Mouse (Mus musculus): ENCODE data around the gene Rnf150. TPM values are rescaled to one million over a fixed set of nuclear protein-coding genes. Genes with fewer than 3 reads are reported as not detected.

Gene Rnf150
- total RNA-seq, 2 experiments from 2014 or later: 27.5 to 28.9 TPM

DNA sequence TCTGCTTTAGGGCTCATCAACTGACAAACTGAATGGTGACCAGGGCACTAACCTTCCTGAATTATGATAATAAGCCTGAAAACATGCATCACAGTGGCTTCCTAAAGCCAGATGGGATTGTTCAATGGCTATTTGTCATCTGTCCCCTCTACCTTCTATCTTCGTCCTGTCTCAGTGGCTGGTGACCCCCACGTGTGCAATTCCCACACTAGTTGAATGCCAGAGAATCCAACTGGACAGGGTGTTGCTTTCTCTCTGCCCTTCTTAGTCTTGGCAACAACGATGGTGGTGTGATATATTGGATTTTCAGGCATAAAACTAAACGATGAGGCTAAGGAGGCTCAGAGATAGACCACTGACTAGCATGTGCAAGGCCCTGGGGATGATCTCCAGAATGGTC is 57.0 kb downstream of the Rnf150 start:
- DNase-seq (ENCODE audit: extremely low spot score in 1 of 2, low spot score in 2 of 2): no peak
- intact Hi-C loops (cut with DNase I): no loop called here

DNA sequence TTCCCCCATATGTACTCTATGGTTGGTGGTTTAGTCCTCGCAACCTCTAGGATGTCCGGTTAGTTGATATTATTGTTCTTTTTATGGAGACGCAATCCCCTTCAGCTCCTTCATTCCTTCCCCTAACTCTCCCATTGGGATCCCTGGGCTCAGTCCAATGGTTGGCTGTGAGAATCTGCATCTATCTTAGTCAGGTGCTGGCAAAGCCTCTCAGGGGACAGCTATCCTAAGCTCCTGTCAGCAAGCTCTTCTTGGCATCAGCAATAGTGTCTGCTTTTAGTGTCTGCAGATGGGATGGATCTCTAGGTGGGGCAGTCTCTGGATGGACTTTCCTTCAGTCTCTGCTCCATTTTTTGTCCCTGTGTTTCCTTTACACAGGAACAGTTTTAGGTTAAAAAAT is 62.1 kb downstream of the Rnf150 start:
- no peak for DNase-seq (ENCODE audit: extremely low spot score in 1 of 2, low spot score in 2 of 2)
- intact Hi-C loops (cut with DNase I): no loop called here

DNA sequence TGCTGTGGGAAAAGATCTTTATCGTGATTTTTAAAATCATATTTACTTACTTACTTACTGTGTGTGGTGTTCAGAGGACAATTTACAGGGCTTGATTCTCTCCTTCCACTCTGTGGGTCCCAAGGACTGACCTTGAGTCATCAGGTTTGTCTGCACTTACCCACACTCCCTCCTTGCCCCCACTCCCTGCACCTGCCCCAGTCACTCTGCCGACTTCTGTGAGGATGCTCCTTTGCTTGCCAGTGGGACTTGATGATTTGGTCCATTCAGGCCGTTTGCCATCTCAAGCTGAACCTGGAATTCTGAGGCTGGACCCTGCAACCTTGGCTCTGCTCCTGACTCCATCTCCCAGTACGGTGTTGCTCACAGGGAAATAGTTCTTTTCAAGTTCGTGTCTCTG is 63.4 kb downstream of the Rnf150 start:
- intact Hi-C loops (cut with DNase I): no loop called here

DNA sequence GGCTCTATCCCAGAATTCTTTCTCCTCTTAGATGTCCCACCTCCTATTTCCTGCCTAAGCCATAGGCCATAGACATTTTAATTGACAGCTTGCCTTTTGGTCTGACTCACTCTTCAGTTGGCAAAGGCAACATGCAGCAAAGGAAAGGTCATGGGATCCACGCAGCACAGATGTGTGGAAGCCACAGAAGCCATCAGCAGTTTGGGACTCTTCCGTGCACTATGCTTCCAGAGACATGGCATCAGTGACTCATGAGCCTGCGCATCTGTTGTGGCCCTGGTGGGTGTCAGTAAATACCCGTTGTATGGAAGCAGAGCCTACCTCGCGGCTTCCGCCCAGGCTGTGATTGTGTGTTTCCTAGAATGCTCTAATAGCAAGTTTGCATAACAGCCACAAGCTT is 68.4 kb downstream of the Rnf150 start:
- intact Hi-C loops (cut with DNase I): no loop called here
- DNase-seq (ENCODE audit: extremely low spot score in 1 of 2, low spot score in 2 of 2): no peak

More for the DNA sequence above, 63.4 kb downstream of the Rnf150 start:
- no peak for DNase-seq (ENCODE audit: extremely low spot score in 1 of 2, low spot score in 2 of 2)

DNA sequence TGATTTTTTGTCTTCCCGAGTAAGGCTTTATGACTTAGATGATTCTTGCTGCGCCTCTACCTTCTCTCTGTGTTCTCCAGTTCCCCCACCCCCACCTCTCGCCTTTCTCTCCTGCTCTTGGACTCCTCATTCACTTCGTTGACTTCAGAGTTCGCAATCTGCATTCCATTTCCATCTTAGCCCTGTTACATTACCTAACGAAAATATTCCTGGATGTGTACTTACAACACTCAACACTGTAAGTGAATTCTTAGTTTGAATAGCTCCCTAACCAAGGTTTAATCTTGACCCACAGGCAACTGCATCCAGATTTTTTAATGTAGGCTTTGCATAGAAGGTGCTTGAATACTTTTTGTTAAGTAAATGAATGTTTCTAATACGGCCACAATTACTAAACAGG is 73.0 kb downstream of the Rnf150 start:
- intact Hi-C loops (cut with DNase I): no loop called here
- no peak for DNase-seq (ENCODE audit: extremely low spot score in 1 of 2, low spot score in 2 of 2)

DNA sequence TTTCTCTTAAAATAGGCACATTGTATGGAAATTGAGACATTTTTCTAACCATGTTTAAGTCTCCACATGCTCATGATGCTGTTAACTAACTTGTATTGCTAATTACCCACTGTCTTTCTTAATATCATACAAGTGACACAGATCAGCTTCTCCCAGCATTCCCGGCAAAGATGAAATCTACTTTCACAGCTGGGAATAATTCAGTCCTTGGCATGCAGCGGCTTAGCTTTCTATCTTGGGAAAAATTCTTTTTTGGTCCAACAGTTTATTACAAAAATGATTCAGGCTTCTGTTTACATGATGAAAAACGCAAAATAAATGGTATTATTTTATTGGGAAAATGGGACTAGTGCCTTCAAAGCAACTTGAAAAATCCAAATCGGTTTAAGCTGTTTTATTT is 73.7 kb downstream of the Rnf150 start:
- no peak for DNase-seq (ENCODE audit: extremely low spot score in 1 of 2, low spot score in 2 of 2)
- intact Hi-C loops (cut with DNase I): no loop called here

DNA sequence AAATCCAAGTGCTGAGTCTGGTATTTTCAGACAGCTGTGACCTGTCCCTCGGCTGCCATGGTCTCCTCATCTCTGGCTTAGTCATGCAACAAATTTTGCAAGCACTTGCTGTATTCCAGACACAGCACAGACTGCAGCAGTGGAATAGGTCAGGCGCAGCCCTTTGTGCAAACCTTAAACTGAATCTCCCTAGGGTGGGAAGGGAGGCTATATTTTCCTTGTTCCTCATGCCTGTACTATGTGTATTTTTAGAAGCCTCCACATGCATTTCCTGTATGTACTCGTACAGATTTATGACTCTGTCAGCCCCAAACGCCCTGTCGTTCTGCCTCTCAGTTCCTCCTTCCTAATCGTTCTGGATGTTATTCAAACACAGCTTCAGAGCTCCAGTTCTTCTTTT is 76.8 kb downstream of the Rnf150 start:
- no peak for DNase-seq (ENCODE audit: extremely low spot score in 1 of 2, low spot score in 2 of 2)
- intact Hi-C loops (cut with DNase I): no loop called here

DNA sequence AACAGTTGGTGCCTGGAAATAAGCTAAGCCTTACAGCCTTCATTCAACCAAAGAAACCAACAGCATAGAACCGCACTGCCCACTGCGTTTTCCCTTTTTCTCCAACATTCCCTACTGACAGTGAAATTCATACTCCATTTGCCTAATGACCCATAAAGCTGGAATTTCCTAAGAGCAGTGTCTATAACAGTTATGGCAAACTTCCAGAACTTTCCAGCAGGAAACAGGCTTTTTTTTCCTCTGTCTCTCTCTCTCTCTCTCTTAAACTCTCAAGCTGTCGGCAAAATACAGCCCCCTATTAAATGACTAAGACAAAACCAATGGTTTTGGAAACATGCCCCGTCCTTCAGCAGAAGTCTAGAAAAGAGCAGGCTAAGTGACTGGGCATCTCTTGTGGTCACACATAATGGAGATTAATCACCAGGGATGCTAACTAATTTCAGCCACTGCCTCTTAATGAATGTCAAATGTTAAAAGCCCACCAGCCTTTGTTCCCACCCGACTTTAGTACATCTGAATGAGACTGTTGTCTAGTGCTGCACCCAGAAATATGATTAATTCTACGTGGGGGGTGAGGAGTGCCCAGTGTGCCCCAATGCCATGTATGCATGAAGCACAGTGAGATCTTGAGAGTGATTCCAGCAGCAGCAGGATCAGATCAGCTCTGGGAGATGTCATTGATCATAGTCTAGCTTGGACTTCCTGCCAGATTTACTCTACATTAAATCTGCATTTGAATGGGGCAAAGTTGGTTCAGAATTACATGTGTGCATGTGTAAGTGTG is 80.3 kb downstream of the Rnf150 start:
- intact Hi-C loops (cut with DNase I): no loop called here
- DNase-seq (ENCODE audit: extremely low spot score in 1 of 2, low spot score in 2 of 2): no peak

DNA sequence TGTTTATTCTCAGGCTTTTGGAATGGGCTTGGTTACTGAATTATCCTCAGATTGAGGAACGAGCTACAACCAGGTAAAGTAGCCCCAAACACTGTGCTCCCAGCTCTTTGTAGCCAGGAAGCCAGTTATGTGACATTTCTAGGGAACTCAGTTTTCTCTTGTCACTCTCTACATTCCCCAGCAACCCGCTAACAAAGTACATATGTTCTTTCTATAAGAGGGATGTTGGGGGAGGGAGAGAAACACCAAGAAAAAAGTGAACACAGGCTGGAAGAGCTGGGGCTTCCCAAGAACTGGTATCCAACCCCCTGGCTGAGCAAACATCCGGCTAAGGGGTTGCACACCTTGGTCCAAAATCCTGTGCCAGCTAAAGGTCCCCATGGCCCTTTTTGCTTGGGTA is 82.7 kb downstream of the Rnf150 start:
- intact Hi-C loops (cut with DNase I): no loop called here
- DNase-seq (ENCODE audit: extremely low spot score in 1 of 2, low spot score in 2 of 2): no peak

DNA sequence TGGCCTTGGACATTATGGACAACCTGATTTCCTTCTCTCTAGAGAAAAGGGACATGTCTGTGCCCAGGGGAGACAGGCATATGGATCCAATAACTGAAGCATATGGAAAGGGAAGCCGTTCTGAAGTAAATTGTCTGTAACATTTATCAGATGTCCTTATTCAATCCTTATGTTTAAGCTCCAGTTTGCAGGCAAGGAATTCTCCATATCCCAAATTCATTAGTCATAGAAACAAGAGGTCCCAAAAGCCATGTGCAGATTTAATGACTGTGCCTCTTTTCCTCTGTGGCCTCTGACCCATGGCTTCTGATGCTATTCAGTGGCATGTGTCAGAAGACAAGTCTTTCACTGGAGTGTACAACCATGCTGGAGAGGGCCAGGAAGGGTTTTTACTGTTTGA is 83.5 kb downstream of the Rnf150 start:
- intact Hi-C loops (cut with DNase I): no loop called here
- no peak for DNase-seq (ENCODE audit: extremely low spot score in 1 of 2, low spot score in 2 of 2)

DNA sequence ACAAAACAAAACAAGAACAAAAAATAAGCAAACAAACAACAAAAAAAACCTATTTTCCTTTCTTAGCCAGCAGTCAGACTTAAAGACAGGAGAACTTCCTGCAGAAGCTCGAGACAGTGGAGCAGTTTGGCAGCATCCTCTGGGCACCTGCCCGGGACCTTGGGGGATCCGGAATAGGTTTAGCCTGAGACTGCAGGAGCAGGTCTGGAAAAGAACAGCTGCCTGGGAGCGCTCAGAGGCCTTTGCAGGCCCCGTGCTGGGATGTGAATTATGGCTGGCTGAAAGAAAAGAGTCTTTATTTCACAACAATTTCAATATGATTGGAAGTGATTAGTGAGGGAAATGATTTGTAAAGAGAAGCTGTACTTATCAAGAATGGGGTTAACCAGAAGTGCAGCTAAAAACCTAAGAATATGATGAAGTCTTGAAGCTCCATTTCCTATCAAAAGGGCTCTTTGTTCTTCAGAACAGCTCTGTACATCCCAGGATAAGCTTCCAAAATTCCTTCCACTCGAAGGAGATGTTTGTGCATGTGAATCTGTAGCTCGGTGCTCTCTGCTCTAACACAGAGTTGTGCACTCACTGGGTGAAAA is 92.1 kb downstream of the Rnf150 start:
- intact Hi-C loops (cut with DNase I): no loop called here
- DNase-seq (ENCODE audit: extremely low spot score in 1 of 2, low spot score in 2 of 2): no peak

DNA sequence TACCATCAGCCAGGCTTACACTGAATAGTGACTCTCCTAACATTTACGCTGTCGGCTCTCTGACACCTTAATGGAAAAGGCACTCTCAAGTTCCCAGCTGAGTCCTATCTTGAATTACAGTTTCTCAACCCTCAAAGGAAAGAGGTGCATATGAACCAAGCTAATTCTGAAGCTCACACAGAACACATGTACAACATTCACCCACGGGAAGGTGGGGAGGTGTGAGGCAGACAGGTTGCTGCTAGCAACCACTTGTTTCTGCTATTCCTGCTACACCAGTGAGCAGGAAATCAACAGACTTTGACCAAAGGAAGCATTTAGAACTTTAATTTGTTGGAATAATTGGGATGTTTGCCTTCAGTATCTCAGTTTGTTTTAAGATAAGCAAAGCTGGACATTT is 96.3 kb downstream of the Rnf150 start:
- DNase-seq (ENCODE audit: extremely low spot score in 1 of 2, low spot score in 2 of 2): no peak
- intact Hi-C loops (cut with DNase I): no loop called here

DNA sequence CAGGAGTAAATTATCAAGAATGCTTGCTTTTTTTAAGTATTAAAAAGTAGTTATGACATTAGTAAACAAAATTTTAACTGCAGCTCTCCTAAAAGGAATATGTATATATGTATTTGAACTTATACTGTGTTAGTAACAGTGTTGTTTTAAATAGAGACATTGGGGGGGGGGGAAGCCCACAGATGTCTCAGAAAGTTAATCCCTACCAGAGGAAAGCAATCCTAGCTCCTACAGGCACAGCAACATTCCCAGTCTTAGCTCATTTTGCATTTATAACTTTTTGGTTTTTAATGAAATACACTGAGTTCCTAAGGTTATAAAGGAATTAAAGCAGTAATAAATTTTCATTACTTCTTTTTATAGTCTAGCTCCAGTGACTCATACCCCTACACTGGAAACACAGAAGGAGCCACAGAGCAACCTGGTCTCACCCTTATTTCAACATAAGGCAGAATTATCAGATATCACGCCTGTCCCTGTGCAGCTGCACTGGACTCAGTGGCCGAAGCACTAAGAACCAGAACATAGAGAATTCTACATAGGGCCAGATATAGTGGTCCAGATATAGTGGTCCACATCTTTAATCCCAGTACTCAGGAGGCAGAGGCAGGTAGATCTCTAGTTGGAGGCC is 96.9 kb downstream of the Rnf150 start:
- no peak for DNase-seq (ENCODE audit: extremely low spot score in 1 of 2, low spot score in 2 of 2)
- intact Hi-C loops (cut with DNase I): loop anchor here (10.0 kb wide), 1 partner anchor 95 kb away; the partner anchor contains the start of gene Rnf150

DNA sequence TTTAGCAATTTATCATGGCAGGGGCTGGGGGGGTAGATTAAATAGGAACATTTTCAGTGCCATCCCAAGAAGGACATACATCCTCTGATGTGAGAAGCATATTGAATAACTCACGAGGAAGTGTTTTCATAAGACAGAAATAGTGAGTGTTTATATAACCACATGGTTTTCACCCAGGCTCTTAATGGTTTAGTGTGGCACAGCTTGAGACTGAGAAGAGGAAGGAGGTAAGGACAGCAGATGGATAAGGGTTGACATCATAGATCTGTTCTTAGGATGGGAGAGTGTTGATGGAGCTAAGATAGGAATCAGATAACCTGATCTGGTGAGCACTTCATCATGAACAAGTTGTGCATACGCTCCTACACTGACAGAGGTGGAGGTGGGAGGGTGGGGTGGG is 101.4 kb downstream of the Rnf150 start:
- intact Hi-C loops (cut with DNase I): loop anchor here (10.0 kb wide), 1 partner anchor 100 kb away; the partner anchor contains the start of gene Rnf150
- DNase-seq (ENCODE audit: extremely low spot score in 1 of 2, low spot score in 2 of 2): no peak

DNA sequence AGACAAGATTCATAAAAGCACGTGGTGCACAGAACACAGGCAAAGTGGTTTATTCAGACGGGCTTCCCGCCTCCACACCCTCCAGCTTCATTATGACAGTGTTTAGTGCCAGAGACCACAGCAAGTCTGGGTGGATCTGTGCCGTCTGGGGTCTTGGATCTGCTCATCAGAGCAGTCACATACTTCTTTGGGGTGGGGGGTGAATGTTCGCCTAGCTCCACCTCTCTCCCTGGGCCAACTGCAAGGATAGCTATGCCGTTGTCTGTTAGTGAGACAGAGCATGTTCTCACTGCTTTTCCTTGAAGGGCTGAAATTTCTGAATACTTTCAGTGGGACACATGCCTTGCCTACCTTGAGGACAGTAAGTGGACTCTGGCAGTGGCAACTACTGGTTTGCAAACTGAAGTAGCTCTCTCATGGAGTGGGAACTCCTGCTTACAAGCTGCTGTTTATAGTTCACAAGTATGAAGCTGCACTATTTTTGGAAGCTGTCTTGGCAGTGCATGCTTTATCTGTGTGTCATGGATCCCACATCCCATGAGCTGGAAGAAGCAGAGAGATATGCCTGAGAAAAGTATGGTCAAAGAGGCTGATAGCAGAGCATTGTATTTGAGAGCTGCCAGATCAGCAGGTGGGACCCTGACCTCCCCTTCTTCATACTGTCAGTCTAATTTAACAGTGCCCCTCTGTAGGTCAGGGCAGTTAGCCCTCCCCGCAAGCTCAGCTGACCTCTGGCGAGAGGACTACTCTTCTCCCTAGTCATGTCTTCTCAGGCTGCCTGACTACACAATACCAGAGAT is 104.9 kb downstream of the Rnf150 start:
- DNase-seq (ENCODE audit: extremely low spot score in 1 of 2, low spot score in 2 of 2): peak in 1 of 2 experiments; percentile 27
- intact Hi-C loops (cut with DNase I): loop anchor here (10.0 kb wide), 1 partner anchor 103 kb away; the partner anchor contains the start of gene Rnf150

DNA sequence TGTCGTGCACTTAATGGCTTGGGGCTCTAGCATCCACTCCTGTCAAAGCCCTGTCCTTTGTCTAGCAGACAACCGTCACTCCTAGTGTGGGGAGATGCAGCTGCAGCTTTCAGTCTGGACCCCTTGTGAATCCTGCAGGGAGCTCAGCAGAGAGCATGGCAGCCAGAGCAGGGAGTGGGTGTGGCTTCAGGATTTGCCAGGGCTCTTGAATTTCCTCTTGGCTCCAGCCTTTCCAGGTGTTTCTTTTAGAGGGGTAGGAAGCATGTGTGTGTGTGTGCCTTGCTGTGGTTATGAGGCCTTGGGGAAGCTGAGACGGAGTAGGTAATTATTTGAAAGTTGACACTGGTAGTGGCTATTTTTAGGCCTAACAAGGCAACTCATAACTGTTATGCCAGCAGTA is 106.8 kb downstream of the Rnf150 start:
- intact Hi-C loops (cut with DNase I): loop anchor here (10.0 kb wide), 1 partner anchor 105 kb away; the partner anchor contains the start of gene Rnf150
- no peak for DNase-seq (ENCODE audit: extremely low spot score in 1 of 2, low spot score in 2 of 2)

DNA sequence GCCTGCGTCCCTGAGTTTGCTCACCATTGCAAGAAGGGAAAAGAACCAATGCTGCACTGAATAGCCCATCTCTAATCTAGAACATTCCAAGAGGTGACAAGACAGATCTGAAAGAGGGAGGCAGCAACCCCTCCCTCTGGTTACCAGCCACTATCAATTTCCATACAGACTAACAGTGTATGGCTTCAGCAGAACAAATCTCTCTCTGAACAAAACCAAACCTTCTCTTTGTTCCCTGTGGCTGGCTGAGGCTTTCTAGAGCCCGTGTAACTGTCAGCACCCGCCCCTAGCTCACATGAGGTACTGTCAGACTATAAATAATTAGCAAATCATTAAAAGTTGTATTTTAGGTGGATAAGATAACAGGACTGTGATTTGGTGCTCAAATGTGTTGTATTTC is 109.7 kb downstream of the Rnf150 start:
- no peak for DNase-seq (ENCODE audit: extremely low spot score in 1 of 2, low spot score in 2 of 2)
- intact Hi-C loops (cut with DNase I): no loop called here

DNA sequence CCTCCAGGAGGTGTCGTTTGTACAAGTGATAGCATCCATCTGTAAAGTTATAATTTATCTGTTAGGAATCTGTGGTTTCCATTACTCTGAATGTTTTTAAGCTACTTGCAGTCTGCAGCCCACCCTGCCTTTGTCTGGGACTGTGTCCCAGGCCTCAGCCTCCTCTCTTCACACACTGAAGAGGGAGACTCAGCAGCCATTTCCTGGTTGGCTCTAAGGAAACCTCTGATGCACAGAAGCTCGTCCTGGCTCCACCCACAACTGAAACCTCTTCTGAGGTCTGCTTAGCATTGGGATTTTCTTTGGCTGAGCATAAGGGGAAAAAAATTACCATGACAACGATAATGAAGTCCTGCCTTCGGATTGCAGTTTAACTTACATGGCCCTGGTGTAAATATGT is 110.2 kb downstream of the Rnf150 start:
- intact Hi-C loops (cut with DNase I): no loop called here
- DNase-seq (ENCODE audit: extremely low spot score in 1 of 2, low spot score in 2 of 2): peak; percentile 22 to 37

DNA sequence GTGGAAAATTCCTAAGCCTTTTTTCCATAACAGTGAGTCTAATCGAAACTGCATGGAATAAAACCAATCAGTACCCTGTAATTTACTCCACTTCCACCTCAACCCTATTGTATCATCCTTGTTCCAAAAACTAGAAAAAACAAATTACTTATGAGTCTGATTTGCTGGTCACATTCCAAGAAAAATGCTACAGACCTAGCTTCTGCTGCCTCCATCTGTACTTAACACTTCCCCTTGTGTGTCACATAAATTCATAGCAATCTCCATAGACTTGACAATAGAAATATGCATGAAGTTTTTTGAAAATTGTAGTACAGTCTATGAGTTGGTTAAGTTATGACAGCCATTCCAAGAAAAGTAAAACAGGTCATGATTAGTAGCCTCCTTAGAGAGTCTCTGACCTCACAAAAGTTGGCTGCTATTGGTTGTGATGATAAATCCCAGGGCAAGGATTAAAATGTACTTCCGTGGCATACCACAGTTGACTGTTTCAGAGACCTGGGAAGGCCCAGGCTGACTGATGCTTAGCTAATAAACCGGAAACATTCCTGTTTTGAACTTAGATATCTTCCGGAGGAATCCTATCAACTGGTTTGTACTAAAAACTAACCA is 118.2 kb downstream of the Rnf150 start:
- intact Hi-C loops (cut with DNase I): no loop called here
- no peak for DNase-seq (ENCODE audit: extremely low spot score in 1 of 2, low spot score in 2 of 2)
